Mouse (Mus musculus): Measurements from ENCODE around the gene Gm20854.
"Not testable (repeated sequence)": the region's sequence is repeated elsewhere in the genome, so short reads cannot be mapped to it uniquely, and the experiment has no call there.

Gm20854 gene

DNA sequence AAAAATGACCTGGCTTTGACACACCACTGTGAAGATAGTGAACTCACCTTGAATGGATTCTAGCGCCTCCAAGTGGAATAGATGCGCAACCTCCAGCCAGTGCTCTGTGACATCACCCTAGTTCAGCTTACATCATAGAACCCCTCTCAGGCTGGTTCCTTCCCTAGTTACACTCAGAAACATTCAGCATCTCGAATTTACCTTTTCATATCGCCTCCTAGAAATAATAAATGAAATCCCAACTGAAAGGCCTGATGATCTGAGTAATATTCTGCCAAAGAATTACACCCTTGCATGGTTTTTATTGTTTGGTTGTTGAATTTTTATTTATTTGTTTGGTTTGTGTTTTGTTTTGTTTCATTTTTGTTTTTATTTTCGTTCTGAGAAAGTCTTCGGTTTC lies at the start of gene Gm20854:
Gene Gm20854, minus strand, starts transcription at position 101 of the 400 bp plus-strand sequence.
- not testable (repeated sequence) for DNase-seq (ENCODE audit: low spot score)
